8 mouse cellular contexts compared by ENCODE assay signal in genomic region chr15:94254091-94254860, GRCm38 (mm10).
A peak's percentile ranks its signal among the peaks of the same experiment; 100 is the strongest.
DNase-seq lines count a peak whose midpoint lies in the region; ATAC-seq lines count a peak whose summit lies in the region.
"Had no signal": no experiment of that assay in that cellular context is flagged by ENCODE, and none has a peak within 500 bp of the region (broad histone marks: within the 10 kb centered on the region; RNA-seq: fewer than 3 reads in every experiment).

No protein-coding gene starts in this region.

- peak; percentile 34 to 36 for DNase-seq in left cerebral cortex, adult 18-20 months (ENCODE audit: low spot score in 2 of 2)
- DNase-seq in left cerebral cortex, adult 8-10 months (ENCODE audit: low spot score in 2 of 2) = no peak
- DNase-seq in cerebellum, adult 11-12 months = peak; percentile 82
- peak; percentile 51 to 84 for DNase-seq in cerebellum, postnatal 4 days (ENCODE audit: low spot score in 2 of 2)
- no peak for DNase-seq in spleen, postnatal 10 days (ENCODE audit: low spot score in 2 of 2)
- DNase-seq in kidney, postnatal 14 days = no peak

- peak; percentile 60 for ATAC-seq in midbrain, embryonic 15.5 days (replicated peaks)

- 0 out of 2 replicates have a peak, but pooled peaks cover 2% of the 10 kb centered on the region for H3K4me1 ChIP-seq in midbrain, embryonic 15.5 days

- WGBS in midbrain, embryonic 15.5 days = 76% methylated on average over 14 of the region's 14 CpGs

- no peaks in the 10 kb centered on the region for H3K36me3 ChIP-seq in midbrain, embryonic 15.5 days (replicated peaks)

- H3K4me3 ChIP-seq in midbrain, embryonic 15.5 days = no peak overlapping the region

- no peaks in the 10 kb centered on the region for H3K9me3 ChIP-seq in midbrain, embryonic 15.5 days

- no peak overlapping the region for H3K4me2 ChIP-seq in midbrain, embryonic 15.5 days
- H3K4me2 ChIP-seq: liver, embryonic 11.5 days had no signal

- H3K9ac ChIP-seq in midbrain, embryonic 15.5 days = no peak overlapping the region

- H3K27me3 ChIP-seq in midbrain, embryonic 15.5 days (replicated peaks) = no peaks in the 10 kb centered on the region

- no peak overlapping the region for H3K27ac ChIP-seq in midbrain, embryonic 15.5 days

Comparison
In these comparisons a context has a peak if more than half of its experiments do, and no peak if none do; other contexts are left out.
1. DNase-seq: peak in left cerebral cortex, adult 18-20 months (2 of 2), cerebellum, adult 11-12 months (single experiment) and cerebellum, postnatal 4 days (2 of 2); none in left cerebral cortex, adult 8-10 months (0 of 2), spleen, postnatal 10 days (0 of 2) and kidney, postnatal 14 days (single experiment).